Mouse (Mus musculus) hindbrain, embryonic 13.5 days (tissue): ENCODE measurements around the gene Rps6kc1. TPM values are rescaled to one million over a fixed set of nuclear protein-coding genes. Genes with fewer than 3 reads are reported as not detected.

Experiments used
- ATAC-seq: fragments of 200-750 bp; cut with Nextera tagmentation; 2 replicates; pipeline ENCODE4 v1.8.0; 2017; ENCODE audit warnings: moderate TSS enrichment; ENCODE audit not compliant: low FRiP score
- H3K27ac ChIP-seq: fragments of 300-500 bp; sonication (generic); 2 replicates; pipeline ENCODE4 v1.5.1; 2015; ENCODE audit warnings: inconsistent platforms, mild to moderate bottlenecking, moderate library complexity
- H3K27me3 ChIP-seq: fragments of 300-500 bp; sonication (generic); 2 replicates; pipeline ENCODE4 v1.6.1; 2015; ENCODE audit warnings: mild to moderate bottlenecking, inconsistent platforms
- H3K36me3 ChIP-seq: fragments of 300-500 bp; sonication (generic); 2 replicates; pipeline ENCODE4 v1.6.1; 2015; ENCODE audit warnings: mild to moderate bottlenecking, inconsistent platforms
- H3K4me1 ChIP-seq: fragments of 300-500 bp; sonication (generic); replicated peaks from 2 replicates; pipeline ENCODE4 v1.6.1; 2015; ENCODE audit warnings: inconsistent platforms
- H3K4me2 ChIP-seq: fragments of 300-500 bp; sonication (generic); 2 replicates; pipeline ENCODE4 v1.6.1; 2015; ENCODE audit warnings: inconsistent platforms, mild to moderate bottlenecking, moderate library complexity
- H3K4me3 ChIP-seq: fragments of 300-500 bp; sonication (generic); 2 replicates; pipeline ENCODE4 v1.5.1; 2015; ENCODE audit warnings: mild to moderate bottlenecking, inconsistent platforms
- H3K9ac ChIP-seq: fragments of 300-500 bp; sonication (generic); 2 replicates; pipeline ENCODE4 v1.6.1; 2015; ENCODE audit warnings: mild to moderate bottlenecking, inconsistent platforms
- H3K9me3 ChIP-seq: fragments of 300-500 bp; sonication (generic); 2 replicates; pipeline ENCODE4 v1.6.1; 2016; ENCODE audit warnings: inconsistent platforms
- WGBS: fragments of 180-500 bp; shearing (Covaris S2); methylation state at CpG from one replicate; pipeline ENCODE4 v1.1.7; 2015; 5-methylcytosine and 5-hydroxymethylcytosine counted together
- polyA plus RNA-seq: library from polyadenylated mRNA; unstranded; fragments of >200 nt; fragmentation: Nextera tagmentation; extraction: Ambion mirVana; gene quantifications from 2 replicates; pipeline ENCODE4 v1.2.1, GENCODE M21; 2015

Rps6kc1 gene
- polyA plus RNA-seq, 1 experiment from 2014 or later, result 28.6 TPM

GRCm38 (mm10) chr1:190729516-190730088 lies 182.0 kb downstream of the Rps6kc1 start:
- ATAC-seq, result peak; percentile 41; the same call in 1 of the 2 replicates
- WGBS, result 40% methylated on average over 7 of the region's 7 CpGs
- Histone ChIP-seq H3K36me3 (no peaks in the 10 kb centered on the region), H3K27me3 (0 out of 2 replicates have a peak, but pooled peaks cover 3% of the 10 kb centered on the region), H3K27ac (peak overlapping the region; percentile 87), H3K4me3 (no peak overlapping the region), H3K4me1 (peaks cover 46% of the 10 kb centered on the region), H3K9ac (peak overlapping the region; percentile 5; the same call in 1 of the 2 replicates), H3K9me3 (no peaks in the 10 kb centered on the region), H3K4me2 (no peak overlapping the region)

DNA sequence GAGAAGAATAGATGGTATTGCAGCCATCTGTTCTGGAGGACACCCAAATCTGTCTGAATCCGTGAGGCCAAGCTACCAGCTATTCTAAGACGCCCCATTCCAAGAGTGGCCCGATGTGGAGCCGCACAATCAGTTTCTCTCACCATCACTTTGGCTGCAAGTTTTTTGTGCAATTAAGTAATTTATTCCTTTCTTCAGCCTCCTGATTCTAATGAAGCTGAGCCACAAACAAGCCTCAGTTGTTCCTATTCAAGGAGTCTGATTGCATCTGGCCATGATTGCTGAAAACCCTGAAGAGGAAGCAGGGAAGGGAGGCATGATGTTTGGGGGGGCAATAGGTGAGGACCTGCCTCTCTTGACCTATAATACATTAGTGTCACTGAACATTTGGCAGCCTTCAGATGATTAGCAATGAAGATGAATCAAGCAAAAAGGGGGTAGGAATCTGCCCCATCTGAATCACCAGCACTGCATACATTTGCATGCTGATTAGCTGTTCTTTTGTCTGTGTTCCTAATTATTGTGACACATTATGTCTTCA lies 183.4 kb downstream of the Rps6kc1 start:
- Histone ChIP-seq H3K36me3 (no peaks in the 10 kb centered on the region), H3K9ac (no peak overlapping the region), H3K4me1 (peaks cover 48% of the 10 kb centered on the region), H3K4me3 (no peak overlapping the region), H3K4me2 (no peak overlapping the region), H3K27me3 (0 out of 2 replicates have a peak, but pooled peaks cover 3% of the 10 kb centered on the region), H3K9me3 (no peaks in the 10 kb centered on the region), H3K27ac (peak overlapping the region; percentile 78)
- 25% methylated on average over 4 of the region's 4 CpGs for WGBS
- ATAC-seq, result 0 out of 2 replicates have a peak, but pooled peaks have one; percentile 21

GRCm38 (mm10) chr1:190727385-190727784 lies 184.2 kb downstream of the Rps6kc1 start:
- H3K4me3 ChIP-seq, result no peak overlapping the region
- 0 out of 2 replicates have a peak, but pooled peaks cover 3% of the 10 kb centered on the region for H3K27me3 ChIP-seq
- no peaks in the 10 kb centered on the region for H3K36me3 ChIP-seq
- H3K9ac ChIP-seq, result no peak overlapping the region
- peak overlapping the region; percentile 78 for H3K27ac ChIP-seq
- H3K4me1 ChIP-seq, result peaks cover 48% of the 10 kb centered on the region
- no peak overlapping the region for H3K4me2 ChIP-seq
- H3K9me3 ChIP-seq, result no peaks in the 10 kb centered on the region
- ATAC-seq, result no peak
- 48% methylated on average over 2 of the region's 2 CpGs for WGBS

DNA sequence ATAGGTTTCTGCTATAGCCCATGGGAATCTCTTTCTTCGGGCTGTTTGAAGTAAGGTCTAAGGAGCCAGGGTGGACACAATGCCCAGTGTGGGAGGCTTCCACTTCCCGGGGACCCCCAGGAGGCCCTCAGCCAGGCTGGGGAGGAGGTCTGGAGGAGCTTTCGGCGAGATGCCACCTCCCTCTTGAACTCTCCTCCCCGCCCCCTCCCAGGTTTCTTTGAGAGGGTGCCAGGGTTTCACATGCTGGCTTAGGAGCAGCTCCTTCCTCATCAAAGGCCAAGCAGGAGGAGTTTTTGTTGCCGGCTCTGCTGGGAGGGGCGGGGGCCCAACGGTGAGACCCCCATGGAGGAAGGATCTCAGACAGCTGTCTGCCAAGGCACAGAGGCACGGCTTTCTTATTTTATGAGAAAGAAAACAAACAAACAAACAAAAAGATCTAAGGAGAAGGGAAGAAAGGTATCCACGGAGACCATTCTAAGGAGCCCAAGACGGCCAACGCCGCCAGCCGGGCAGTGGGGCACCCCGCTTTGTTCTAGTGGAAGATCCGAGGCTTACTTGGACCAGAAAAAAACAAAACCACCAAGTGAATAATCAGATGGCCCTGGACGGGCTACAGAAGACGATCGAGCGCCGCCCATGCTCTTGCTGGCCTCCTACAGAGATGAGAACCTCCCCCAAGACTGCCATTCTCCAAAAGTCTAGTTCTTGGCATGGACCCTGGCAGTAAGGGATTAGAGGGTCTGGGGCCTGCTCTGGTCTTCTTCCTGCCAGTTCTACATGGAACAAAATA lies 186.8 kb downstream of the Rps6kc1 start:
- 0 out of 2 replicates have a peak, but pooled peaks cover 3% of the 10 kb centered on the region for H3K27me3 ChIP-seq
- H3K4me3 ChIP-seq, result no peak overlapping the region
- H3K9me3 ChIP-seq, result no peaks in the 10 kb centered on the region
- WGBS, result 18% methylated on average over 21 of the region's 21 CpGs
- H3K4me1 ChIP-seq, result peaks cover 49% of the 10 kb centered on the region
- no peak overlapping the region for H3K9ac ChIP-seq
- peak; percentile 68 for ATAC-seq
- H3K27ac ChIP-seq, result peak overlapping the region; percentile 61
- H3K4me2 ChIP-seq, result no peak overlapping the region
- no peaks in the 10 kb centered on the region for H3K36me3 ChIP-seq

DNA sequence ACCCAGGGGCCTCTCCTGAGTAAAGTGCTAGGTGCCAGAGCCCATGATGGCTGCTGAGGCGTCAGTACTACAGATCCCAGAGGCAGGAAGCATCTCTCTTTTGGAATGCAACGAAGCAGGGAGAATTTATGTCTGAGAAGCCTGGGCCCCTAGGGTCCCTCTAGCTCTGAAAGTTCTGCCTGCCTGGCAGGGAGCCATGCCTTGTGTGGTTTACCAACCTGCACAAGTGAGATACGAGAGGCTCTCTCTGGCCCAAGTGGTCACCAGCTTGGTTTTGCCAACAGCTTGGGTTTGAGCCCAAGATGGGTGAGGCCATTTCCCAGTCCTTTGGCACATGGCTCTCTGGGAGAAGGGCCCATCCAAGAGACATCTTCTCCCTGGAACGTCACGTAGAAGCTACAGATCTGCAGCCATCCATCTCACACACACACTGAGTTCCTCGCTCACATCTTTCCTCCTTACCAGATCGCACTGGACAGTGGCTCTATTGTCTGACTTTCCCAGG lies 187.6 kb downstream of the Rps6kc1 start:
- Histone ChIP-seq H3K4me3 (no peak overlapping the region), H3K4me2 (no peak overlapping the region), H3K9ac (no peak overlapping the region), H3K4me1 (peaks cover 41% of the 10 kb centered on the region), H3K27ac (peak overlapping the region; percentile 61; the same call in 1 of the 2 replicates), H3K9me3 (no peaks in the 10 kb centered on the region), H3K27me3 (0 out of 2 replicates have a peak, but pooled peaks cover 3% of the 10 kb centered on the region), H3K36me3 (no peaks in the 10 kb centered on the region)
- no peak for ATAC-seq
- 67% methylated on average over 7 of the region's 7 CpGs for WGBS

DNA sequence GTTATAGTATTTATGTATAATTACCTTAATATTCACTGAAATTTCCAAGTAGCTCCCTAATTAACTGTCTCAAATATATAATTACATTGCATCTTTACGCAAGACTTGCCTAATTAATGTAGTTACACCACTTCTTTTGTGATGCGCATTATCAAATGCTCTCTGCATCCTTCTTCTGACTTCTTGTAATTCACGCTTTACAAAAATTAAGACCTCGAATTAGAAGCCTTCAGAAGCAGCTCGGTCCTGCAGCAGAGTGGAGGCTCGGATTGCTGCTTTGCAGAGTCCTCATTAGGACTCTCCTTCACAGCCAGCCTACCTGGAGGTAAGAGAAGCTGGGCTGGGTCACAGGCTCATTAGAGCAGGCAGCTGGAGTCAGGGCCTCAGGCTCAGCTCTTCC lies 197.7 kb downstream of the Rps6kc1 start:
- H3K27me3 ChIP-seq, result no peaks in the 10 kb centered on the region
- WGBS, result 71% methylated on average over 6 of the region's 6 CpGs
- H3K9ac ChIP-seq, result no peak overlapping the region
- H3K27ac ChIP-seq, result no peak overlapping the region
- H3K36me3 ChIP-seq, result no peaks in the 10 kb centered on the region
- no peak for ATAC-seq
- H3K4me2 ChIP-seq, result no peak overlapping the region
- H3K4me3 ChIP-seq, result no peak overlapping the region
- H3K4me1 ChIP-seq, result 0 out of 2 replicates have a peak, but pooled peaks cover 3% of the 10 kb centered on the region
- H3K9me3 ChIP-seq, result no peaks in the 10 kb centered on the region

DNA sequence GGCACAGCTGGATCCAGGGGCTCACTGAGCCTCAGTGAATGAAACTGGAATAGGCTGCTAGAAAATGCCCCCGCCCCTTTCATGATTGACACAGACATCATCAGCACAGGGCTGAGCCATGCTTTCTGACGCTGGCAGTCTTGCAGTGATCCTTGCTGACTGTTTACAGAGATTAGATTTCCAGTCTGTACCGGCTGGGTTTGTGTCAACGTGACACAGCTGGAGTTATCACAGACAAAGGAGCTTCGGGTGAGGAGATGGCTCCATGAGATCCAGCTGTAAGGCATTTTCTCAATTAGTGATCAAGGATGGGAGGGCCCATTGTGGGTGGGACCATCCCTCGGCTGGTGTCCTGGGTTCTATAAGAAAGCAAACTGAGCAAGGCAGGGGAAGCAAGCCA lies 214.0 kb downstream of the Rps6kc1 start:
- WGBS, result 25% methylated on average over 6 of the region's 6 CpGs
- Histone ChIP-seq H3K4me1 (0 out of 2 replicates have a peak, but pooled peaks cover 3% of the 10 kb centered on the region), H3K36me3 (no peaks in the 10 kb centered on the region), H3K4me3 (no peak overlapping the region), H3K27ac (no peak overlapping the region), H3K9me3 (no peaks in the 10 kb centered on the region), H3K9ac (no peak overlapping the region), H3K4me2 (no peak overlapping the region), H3K27me3 (no peaks in the 10 kb centered on the region)
- ATAC-seq, result no peak

DNA sequence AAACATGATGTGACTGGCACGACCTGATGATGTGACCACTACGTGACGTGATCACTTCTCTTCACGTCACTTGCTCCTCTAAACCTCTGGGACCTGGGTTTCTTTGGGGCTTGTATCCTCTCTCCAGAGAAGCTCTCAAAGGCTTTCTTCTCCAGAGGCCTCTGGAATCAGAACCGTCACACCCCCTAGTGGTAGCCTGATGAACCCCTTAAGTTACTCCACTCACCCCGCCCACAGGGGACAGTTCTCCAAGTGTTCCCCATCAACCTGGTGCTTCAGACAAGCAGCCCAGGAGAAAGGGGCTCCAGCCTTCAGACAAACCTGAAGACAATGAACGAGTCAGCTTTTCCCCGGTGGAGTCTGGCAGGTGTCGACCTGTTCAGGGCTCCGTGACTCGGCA lies 216.0 kb downstream of the Rps6kc1 start:
- no peaks in the 10 kb centered on the region for H3K27me3 ChIP-seq
- ATAC-seq, result no peak
- H3K9me3 ChIP-seq, result no peaks in the 10 kb centered on the region
- H3K4me2 ChIP-seq, result no peak overlapping the region
- H3K9ac ChIP-seq, result no peak overlapping the region
- H3K27ac ChIP-seq, result no peak overlapping the region
- H3K4me1 ChIP-seq, result peaks cover 5% of the 10 kb centered on the region; the same call in 1 of the 2 replicates
- no peak overlapping the region for H3K4me3 ChIP-seq
- WGBS, result 73% methylated on average over 11 of the region's 11 CpGs
- no peaks in the 10 kb centered on the region for H3K36me3 ChIP-seq

GRCm38 (mm10) chr1:190690528-190691262 lies 220.9 kb downstream of the Rps6kc1 start:
- H3K4me1 ChIP-seq, result peaks cover 12% of the 10 kb centered on the region; the same call in 1 of the 2 replicates
- H3K27me3 ChIP-seq, result no peaks in the 10 kb centered on the region
- H3K9me3 ChIP-seq, result no peaks in the 10 kb centered on the region
- no peak overlapping the region for H3K4me3 ChIP-seq
- 76% methylated on average over 29 of the region's 29 CpGs for WGBS
- H3K4me2 ChIP-seq, result no peak overlapping the region
- H3K27ac ChIP-seq, result 0 out of 2 replicates have a peak overlapping the region, but pooled peaks have one; percentile 20
- no peak for ATAC-seq
- no peak overlapping the region for H3K9ac ChIP-seq
- H3K36me3 ChIP-seq, result no peaks in the 10 kb centered on the region

DNA sequence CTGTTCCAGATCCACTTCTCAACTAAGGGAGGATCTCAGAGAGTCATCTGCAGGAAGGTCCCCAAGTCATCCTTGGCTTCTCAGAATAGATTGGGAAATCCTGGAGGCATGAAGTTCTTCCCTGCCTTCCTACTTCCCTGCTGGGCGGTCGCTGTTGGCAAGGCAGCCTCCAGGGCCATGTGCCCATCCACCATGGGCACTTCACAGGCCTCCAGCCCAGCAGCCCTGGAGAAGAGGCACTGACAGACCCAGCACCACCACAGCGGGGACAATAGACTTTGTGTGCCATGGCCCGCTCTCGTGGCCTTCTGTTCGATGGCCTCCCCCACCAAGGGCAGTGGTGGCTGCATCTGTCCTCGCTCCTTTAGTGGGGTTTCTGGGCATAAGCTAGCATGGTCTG lies 228.5 kb downstream of the Rps6kc1 start:
- Histone ChIP-seq H3K4me3 (no peak overlapping the region), H3K9ac (no peak overlapping the region), H3K9me3 (no peaks in the 10 kb centered on the region), H3K27ac (peak overlapping the region; percentile 80; the same call in 1 of the 2 replicates), H3K27me3 (0 out of 2 replicates have a peak, but pooled peaks cover 4% of the 10 kb centered on the region), H3K4me1 (peaks cover 27% of the 10 kb centered on the region), H3K4me2 (no peak overlapping the region), H3K36me3 (no peaks in the 10 kb centered on the region)
- WGBS, result 91% methylated on average over 7 of the region's 7 CpGs
- no peak for ATAC-seq

DNA sequence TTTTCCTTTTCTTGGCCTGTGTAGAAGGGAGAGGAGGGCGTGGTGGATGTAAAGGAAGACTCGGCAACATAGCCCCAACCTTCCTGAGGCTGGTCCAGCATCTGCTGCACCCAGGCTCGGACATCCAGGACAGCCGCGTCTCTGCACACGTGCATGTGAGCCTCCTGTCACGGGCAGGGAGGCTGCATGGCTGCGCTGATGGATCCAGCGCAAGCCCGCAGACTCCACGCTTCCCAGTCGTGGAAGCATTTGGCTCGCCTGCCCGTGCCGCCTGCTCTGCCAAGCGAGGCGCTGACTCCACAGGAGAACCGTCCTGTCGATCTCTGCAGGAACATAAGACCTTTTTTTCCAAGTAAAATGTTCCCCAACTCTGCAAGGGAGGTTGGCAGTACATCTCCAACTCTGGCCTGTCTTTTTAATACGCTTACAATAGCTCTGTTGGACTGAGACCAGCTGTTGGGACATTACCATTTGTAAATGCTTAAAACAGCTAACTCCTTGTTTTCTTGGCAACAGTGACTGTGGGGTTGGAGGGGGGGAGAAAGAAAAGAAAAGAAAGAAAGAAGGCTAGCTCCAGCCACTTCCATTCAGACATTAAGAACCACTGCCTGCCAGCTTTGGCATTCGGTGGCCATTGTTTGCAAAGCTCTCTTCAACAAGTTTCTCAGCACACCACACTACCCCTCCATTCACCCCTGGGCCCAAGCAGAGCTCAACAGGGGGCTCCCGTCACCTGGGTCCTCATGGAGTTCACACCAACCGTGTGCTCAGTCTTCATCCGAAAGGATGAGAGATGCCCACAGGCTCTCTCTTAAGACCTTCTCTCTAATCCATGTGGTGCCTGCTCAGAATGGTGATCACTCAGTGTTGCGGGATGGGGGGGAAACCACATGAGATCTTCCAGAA lies 229.3 kb downstream of the Rps6kc1 start:
- 19% methylated on average over 25 of the region's 25 CpGs for WGBS
- Histone ChIP-seq H3K9me3 (no peaks in the 10 kb centered on the region), H3K4me3 (peak overlapping the region; percentile 6; the same call in 1 of the 2 replicates), H3K9ac (peak overlapping the region; percentile 51; the same call in 1 of the 2 replicates), H3K27ac (peak overlapping the region; percentile 80), H3K27me3 (0 out of 2 replicates have a peak, but pooled peaks cover 4% of the 10 kb centered on the region), H3K4me2 (peak overlapping the region; percentile 40), H3K4me1 (peaks cover 27% of the 10 kb centered on the region), H3K36me3 (no peaks in the 10 kb centered on the region)
- peak; percentile 87 for ATAC-seq
